Mouse (Mus musculus) heart, postnatal 0 days (tissue): ENCODE measurements around the gene Grb14. TPM values are rescaled to one million over a fixed set of nuclear protein-coding genes. Genes with fewer than 3 reads are reported as not detected.

ENCODE experiments used
- ATAC-seq: fragments of 200-750 bp; cut with Nextera tagmentation; 2 replicates; pipeline ENCODE4 v1.8.0; 2017; ENCODE audit warnings: low read depth, moderate number of reproducible peaks, moderate library complexity; ENCODE audit not compliant: insufficient read depth
- DNase-seq: peaks from one replicate; pipeline ENCODE4 v3.0.0-alpha.2; 2016; ENCODE audit warnings: low spot score
- H3K27ac ChIP-seq: fragments of 300-500 bp; sonication (generic); 2 replicates; pipeline ENCODE4 v1.5.1; 2014; ENCODE audit warnings: low read depth, mild to moderate bottlenecking
- H3K27me3 ChIP-seq: fragments of 300-500 bp; sonication (generic); 2 replicates; pipeline ENCODE4 v1.6.1; 2014; ENCODE audit warnings: low read length, mixed read lengths; ENCODE audit not compliant: control insufficient read depth, insufficient read depth
- H3K36me3 ChIP-seq: fragments of 300-500 bp; sonication (generic); replicated peaks from 2 replicates; pipeline ENCODE4 v1.6.1; 2014; ENCODE audit warnings: low read length, mixed read lengths; ENCODE audit not compliant: control insufficient read depth, insufficient read depth
- H3K4me1 ChIP-seq: fragments of 300-500 bp; sonication (generic); 2 replicates; pipeline ENCODE4 v1.6.1; 2014; ENCODE audit warnings: antibody characterized with exemption; ENCODE audit not compliant: control insufficient read depth, insufficient read depth
- H3K4me2 ChIP-seq: fragments of 300-500 bp; sonication (generic); 2 replicates; pipeline ENCODE4 v1.6.1; 2014; ENCODE audit warnings: low read depth, mild to moderate bottlenecking, low read length, moderate library complexity
- H3K4me3 ChIP-seq: fragments of 300-500 bp; sonication (generic); 2 replicates; pipeline ENCODE4 v1.5.1; 2014; ENCODE audit warnings: low read depth, low read length
- H3K9ac ChIP-seq: fragments of 300-500 bp; sonication (generic); replicated peaks from 2 replicates; pipeline ENCODE4 v1.6.1; 2014; ENCODE audit warnings: low read depth, low read length, mixed read lengths
- H3K9me3 ChIP-seq: fragments of 300-500 bp; sonication (generic); replicated peaks from 2 replicates; pipeline ENCODE4 v1.6.1; 2016; ENCODE audit warnings: low read length; ENCODE audit not compliant: control insufficient read depth
- CTCF ChIP-seq: IDR thresholded peaks from 2 replicates; pipeline ENCODE4 v1.5.1; 2016; ENCODE audit warnings: antibody characterized with exemption, control low read depth, low read depth
- EP300 ChIP-seq: IDR thresholded peaks from 2 replicates; pipeline ENCODE4 v1.6.1; 2016; ENCODE audit warnings: antibody characterized with exemption, low read depth
- WGBS: fragments of 180-500 bp; shearing (Covaris S2); extraction: QIAGEN DNeasy Blood & Tissue Kit; methylation state at CpG from one replicate; pipeline ENCODE4 v1.1.7; 2014; 5-methylcytosine and 5-hydroxymethylcytosine counted together
- polyA plus RNA-seq: library from polyadenylated mRNA; unstranded; fragments of >200 nt; fragmentation: Nextera tagmentation; extraction: Ambion mirVana; gene quantifications from 2 replicates; pipeline ENCODE4 v1.2.1, GENCODE M21; 2015
- total RNA-seq: library from RNA; depleted of rRNA; stranded (reverse); fragments of >200 nt; gene quantifications from 2 replicates; pipeline ENCODE4 v1.2.3, GENCODE M21; 2014; ENCODE audit warnings: low replicate concordance

The Grb14 gene
- total and polyA plus RNA-seq, 2 experiments from 2014 or later, result 102 to 166 TPM

DNA sequence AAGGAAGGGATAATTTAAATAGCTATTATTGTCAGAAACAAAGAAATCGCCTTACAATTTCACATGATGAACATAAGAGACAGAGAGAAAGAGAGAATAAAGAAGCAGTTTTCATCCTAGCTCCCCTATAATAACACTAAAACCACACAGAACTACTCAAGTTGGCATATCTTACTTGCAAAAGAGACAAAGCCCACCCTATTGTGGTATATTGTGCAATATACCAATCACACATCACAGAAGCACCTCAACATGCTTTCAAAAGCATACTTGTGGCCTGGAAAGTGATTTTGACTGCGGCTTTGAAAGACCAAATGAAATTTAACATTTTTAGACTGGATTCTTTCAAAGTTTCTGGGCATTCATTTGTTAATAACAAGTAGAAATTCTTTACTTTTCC, 7.4 kb downstream of the Grb14 start:
- no peaks in the 10 kb centered on the region for H3K9me3 ChIP-seq
- ATAC-seq (no peak), DNase-seq (no peak)
- no peak overlapping the region for H3K9ac ChIP-seq
- no peak overlapping the region for H3K27ac ChIP-seq
- 89% methylated on average over 2 of the region's 2 CpGs for WGBS
- H3K4me2 ChIP-seq, result no peak overlapping the region
- no peaks in the 10 kb centered on the region for H3K27me3 ChIP-seq
- no peak for TF ChIP-seq EP300
- no peak for TF ChIP-seq CTCF
- H3K4me3 ChIP-seq, result no peak overlapping the region
- H3K36me3 ChIP-seq, result no peaks in the 10 kb centered on the region
- H3K4me1 ChIP-seq, result peaks cover 4% of the 10 kb centered on the region; the same call in 1 of the 2 replicates

DNA sequence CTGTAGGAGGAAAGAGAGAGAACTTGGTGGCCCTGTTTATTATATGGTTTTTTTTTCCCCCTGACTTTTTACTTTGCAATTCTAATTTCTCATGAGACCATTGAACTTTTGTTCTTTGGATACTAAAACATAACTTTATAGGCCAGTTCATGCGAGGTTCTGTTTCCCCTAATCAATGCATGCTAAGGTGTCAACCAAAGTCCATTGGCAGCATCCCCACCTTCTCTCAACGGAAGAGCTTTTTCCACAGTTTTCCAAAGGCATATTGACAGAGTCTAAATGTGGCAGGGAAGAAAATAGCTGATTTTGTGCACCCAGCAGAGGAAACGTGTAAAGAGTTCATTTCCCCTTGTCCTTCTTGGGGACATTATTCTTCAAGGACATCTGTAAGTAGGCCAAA, 10.2 kb downstream of the Grb14 start:
- no peak for DNase-seq
- Histone ChIP-seq H3K9me3 (no peaks in the 10 kb centered on the region), H3K4me1 (no peaks in the 10 kb centered on the region), H3K27ac (no peak overlapping the region), H3K9ac (no peak overlapping the region), H3K36me3 (no peaks in the 10 kb centered on the region), H3K27me3 (no peaks in the 10 kb centered on the region), H3K4me2 (no peak overlapping the region), H3K4me3 (no peak overlapping the region)
- 74% methylated on average over 3 of the region's 3 CpGs for WGBS
- no peak for ATAC-seq
- TF ChIP-seq EP300, result no peak
- TF ChIP-seq CTCF, result no peak

DNA sequence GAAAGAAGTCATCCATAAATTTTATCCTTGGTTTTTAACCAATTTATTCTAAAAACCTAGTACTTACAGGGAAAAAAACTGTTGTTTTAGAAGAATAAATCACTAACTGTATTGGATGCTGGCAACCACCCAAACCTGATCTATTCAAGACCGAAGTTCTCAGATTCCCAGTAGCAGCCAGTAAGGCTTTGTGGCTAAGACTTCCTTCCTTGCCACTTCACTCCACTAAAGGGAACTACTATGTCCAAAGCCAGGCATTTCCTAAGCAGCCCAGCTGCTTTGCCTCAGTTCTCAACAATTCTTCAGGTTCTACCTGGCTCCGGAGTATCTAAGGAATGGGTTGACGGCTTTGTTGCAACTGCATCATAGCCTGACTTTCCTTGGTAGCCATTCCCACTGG, 14.7 kb downstream of the Grb14 start:
- ATAC-seq (no peak), DNase-seq (no peak)
- no peaks in the 10 kb centered on the region for H3K36me3 ChIP-seq
- H3K4me3 ChIP-seq, result no peak overlapping the region
- H3K4me2 ChIP-seq, result no peak overlapping the region
- no peak for TF ChIP-seq EP300
- H3K27ac ChIP-seq, result no peak overlapping the region
- no peak overlapping the region for H3K9ac ChIP-seq
- no peaks in the 10 kb centered on the region for H3K27me3 ChIP-seq
- no peaks in the 10 kb centered on the region for H3K9me3 ChIP-seq
- H3K4me1 ChIP-seq, result peaks cover 4% of the 10 kb centered on the region; the same call in 1 of the 2 replicates
- WGBS, result 63% methylated on average over 3 of the region's 3 CpGs

DNA sequence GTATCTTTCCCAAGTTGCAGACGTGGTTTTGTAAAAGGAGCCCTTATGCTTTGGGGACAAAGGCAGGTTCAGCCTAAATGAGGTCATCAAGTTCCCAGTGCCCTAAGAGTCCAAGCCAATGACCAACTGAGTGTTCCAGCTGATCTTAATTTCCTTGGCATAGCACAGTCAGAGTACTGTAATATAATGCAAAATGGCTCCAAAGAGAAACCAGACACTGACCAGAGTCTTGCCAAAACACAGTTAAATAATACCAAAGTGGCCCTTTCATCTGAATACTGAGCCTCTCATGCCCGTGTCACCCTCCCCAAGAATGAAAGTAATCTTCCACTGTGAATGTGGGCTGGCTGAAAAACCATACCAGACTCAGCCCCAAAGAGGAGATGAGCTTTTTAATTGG, 17.4 kb downstream of the Grb14 start:
- DNase-seq, result no peak
- TF ChIP-seq EP300 (no peak), CTCF (no peak)
- Histone ChIP-seq H3K27me3 (no peaks in the 10 kb centered on the region), H3K9me3 (no peaks in the 10 kb centered on the region), H3K4me3 (no peak overlapping the region), H3K4me1 (peaks cover 4% of the 10 kb centered on the region; the same call in 1 of the 2 replicates), H3K9ac (no peak overlapping the region), H3K27ac (peak overlapping the region; percentile 8; the same call in 1 of the 2 replicates), H3K4me2 (no peak overlapping the region), H3K36me3 (no peaks in the 10 kb centered on the region)
- no peak for ATAC-seq
- 39% methylated on average over 2 of the region's 2 CpGs for WGBS

DNA sequence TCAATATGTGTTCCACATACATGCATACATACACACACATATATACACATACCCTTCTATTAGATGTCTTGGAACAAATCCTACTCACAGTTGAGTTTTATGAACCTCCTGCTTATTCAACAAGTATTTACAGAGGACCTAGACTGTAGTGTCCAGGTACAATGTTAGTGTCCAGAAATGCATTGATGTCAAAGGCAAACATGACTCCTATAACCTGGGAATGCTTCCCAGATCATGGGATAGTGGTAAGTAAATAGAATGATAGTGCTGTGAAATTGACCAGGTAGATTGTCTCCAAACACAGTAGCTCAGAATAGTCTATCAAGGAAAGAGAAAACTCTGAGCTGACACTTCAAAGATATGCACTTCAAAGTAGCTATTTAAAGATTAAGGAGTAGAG, 19.7 kb downstream of the Grb14 start:
- peaks cover 14% of the 10 kb centered on the region for H3K4me1 ChIP-seq
- no peak overlapping the region for H3K4me2 ChIP-seq
- DNase-seq, result no peak
- no peak overlapping the region for H3K4me3 ChIP-seq
- TF ChIP-seq CTCF (no peak), EP300 (no peak)
- H3K27ac ChIP-seq, result no peak overlapping the region
- no peak for ATAC-seq
- H3K27me3 ChIP-seq, result no peaks in the 10 kb centered on the region
- no peaks in the 10 kb centered on the region for H3K9me3 ChIP-seq
- no peak overlapping the region for H3K9ac ChIP-seq
- H3K36me3 ChIP-seq, result no peaks in the 10 kb centered on the region

DNA sequence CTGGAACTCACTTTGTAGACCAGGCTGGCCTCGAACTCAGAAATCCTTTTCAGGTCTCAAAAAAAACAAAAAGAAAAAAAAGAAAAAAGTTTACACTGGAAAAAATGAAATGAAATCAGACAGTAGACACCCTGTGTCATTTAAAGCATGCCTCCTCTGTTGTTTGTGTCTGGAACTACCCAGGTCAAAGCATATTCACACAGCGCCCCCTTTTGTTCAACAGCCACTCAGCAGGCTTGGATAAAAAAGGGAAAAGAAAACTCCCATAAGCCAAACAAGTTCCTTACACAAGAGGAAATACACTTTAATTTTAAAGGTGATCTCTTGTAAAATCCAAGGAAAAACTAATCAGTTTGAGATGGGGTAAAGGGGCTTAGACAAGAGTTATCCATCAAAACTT, 21.4 kb downstream of the Grb14 start:
- Histone ChIP-seq H3K4me2 (no peak overlapping the region), H3K27me3 (no peaks in the 10 kb centered on the region), H3K4me3 (no peak overlapping the region), H3K9ac (no peak overlapping the region), H3K36me3 (no peaks in the 10 kb centered on the region), H3K4me1 (peaks cover 14% of the 10 kb centered on the region), H3K27ac (no peak overlapping the region), H3K9me3 (no peaks in the 10 kb centered on the region)
- DNase-seq (peak; percentile 61), ATAC-seq (no peak)
- TF ChIP-seq EP300 (no peak), CTCF (peak; percentile 69)
- 42% methylated on average over 2 of the region's 2 CpGs for WGBS
